Mouse (Mus musculus) embryonic facial prominence, embryonic 10.5 days (tissue): ENCODE data around the gene Ap5s1. TPM values are rescaled to one million over a fixed set of nuclear protein-coding genes. Genes with fewer than 3 reads are reported as not detected.
"Not testable (repeated sequence)": the region's sequence is repeated elsewhere in the genome, so short reads cannot be mapped to it uniquely, and the experiment has no call there.

Source experiments
- DNase-seq: peaks from one replicate; pipeline ENCODE4 v3.0.0-alpha.2; 2017; ENCODE audit warnings: low spot score
- H3K27ac ChIP-seq: fragments of 300-500 bp; sonication (generic); replicated peaks from 2 replicates; pipeline ENCODE4 v1.5.1; 2016; ENCODE audit warnings: mild to moderate bottlenecking
- H3K27me3 ChIP-seq: fragments of 300-500 bp; sonication (generic); replicated peaks from 2 replicates; pipeline ENCODE4 v1.6.1; 2016; ENCODE audit warnings: low read depth, mild to moderate bottlenecking; ENCODE audit not compliant: poor library complexity, severe bottlenecking
- H3K36me3 ChIP-seq: fragments of 300-500 bp; sonication (generic); replicated peaks from 2 replicates; pipeline ENCODE4 v1.6.1; 2016; ENCODE audit warnings: mild to moderate bottlenecking, moderate library complexity
- H3K4me1 ChIP-seq: fragments of 300-500 bp; sonication (generic); 2 replicates; pipeline ENCODE4 v1.6.1; 2016
- H3K4me3 ChIP-seq: fragments of 300-500 bp; sonication (generic); 2 replicates; pipeline ENCODE4 v1.5.1; 2016; ENCODE audit warnings: mild to moderate bottlenecking, moderate library complexity
- H3K9me3 ChIP-seq: fragments of 300-500 bp; sonication (generic); 2 replicates; pipeline ENCODE4 v1.6.1; 2016; ENCODE audit warnings: mild to moderate bottlenecking
- WGBS: fragments of 180-500 bp; shearing (Covaris S2); methylation state at CpG from one replicate; pipeline ENCODE4 v1.1.7; 2016; 5-methylcytosine and 5-hydroxymethylcytosine counted together
- polyA plus RNA-seq: library from polyadenylated mRNA; unstranded; fragments of >200 nt; fragmentation: Nextera tagmentation; extraction: Ambion mirVana; gene quantifications from 2 replicates; pipeline ENCODE4 v1.2.1, GENCODE M21; 2016

Ap5s1 gene
- polyA plus RNA-seq, 1 experiment from 2014 or later = 23.3 TPM

- H3K27ac ChIP-seq = peak overlapping the region; percentile 93
- H3K27me3 ChIP-seq = no peaks in the 10 kb centered on the region
- no peaks in the 10 kb centered on the region for H3K9me3 ChIP-seq
- 2% methylated on average over 50 of the region's 50 CpGs for WGBS
- DNase-seq = peak; percentile 97
- peaks cover 20% of the 10 kb centered on the region for H3K36me3 ChIP-seq
- peaks cover 18% of the 10 kb centered on the region for H3K4me1 ChIP-seq
- peak overlapping the region; percentile 65 for H3K4me3 ChIP-seq
Measured at GRCm38 (mm10) chr2:131209969-131210792, 3.3 kb downstream of the Ap5s1 start.

DNA sequence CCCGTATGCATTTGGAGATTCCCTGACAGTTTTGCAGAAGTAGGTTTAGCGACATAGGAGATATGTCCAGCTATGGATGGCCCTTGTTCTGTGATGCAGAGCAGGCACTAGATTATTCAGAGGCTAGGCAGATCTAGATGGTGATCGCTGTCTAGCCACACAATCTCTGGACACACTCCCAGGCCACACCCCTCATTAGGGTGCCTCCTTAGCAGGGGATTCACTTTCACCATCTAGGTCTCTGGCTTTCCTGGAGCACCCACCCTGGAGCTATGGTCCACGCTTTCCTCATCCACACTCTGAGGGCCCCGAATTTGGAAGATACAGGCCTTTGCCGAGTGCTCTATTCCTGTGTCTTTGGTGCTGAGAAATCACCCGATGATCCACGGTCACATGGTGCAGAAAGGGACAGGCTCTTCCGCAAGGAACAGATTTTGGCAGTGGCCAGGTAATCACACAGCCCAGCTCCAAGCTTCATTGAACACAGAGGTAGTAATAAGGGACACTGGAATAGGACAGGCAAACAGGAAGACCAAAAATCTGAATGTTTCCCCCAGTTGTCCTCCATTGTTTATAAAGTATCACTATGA, 4.2 kb downstream of the Ap5s1 start:
- 78% methylated on average over 9 of the region's 9 CpGs for WGBS

DNA sequence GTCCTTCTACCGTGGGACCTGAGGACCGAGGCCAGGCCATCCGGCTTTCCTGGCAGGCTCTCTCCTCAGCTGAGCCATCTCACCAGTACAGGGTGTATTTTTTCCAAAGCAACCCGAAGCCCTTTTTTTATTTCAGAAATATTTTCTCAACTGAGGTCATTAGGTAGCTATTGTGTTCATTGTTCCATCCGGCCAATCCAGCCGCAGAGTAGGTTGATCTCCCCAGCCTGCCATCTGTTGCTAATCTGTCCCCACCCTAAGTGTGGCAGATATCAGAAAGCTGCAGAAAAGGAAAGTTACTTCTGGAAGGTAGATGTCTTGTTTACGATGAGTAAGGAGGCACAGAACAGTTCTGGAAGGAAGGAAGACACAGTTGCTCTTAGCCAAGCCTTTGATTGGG, 6.9 kb downstream of the Ap5s1 start:
- H3K36me3 ChIP-seq = peaks cover 20% of the 10 kb centered on the region
- no peak overlapping the region for H3K4me3 ChIP-seq
- WGBS = 90% methylated on average over 7 of the region's 7 CpGs
- no peaks in the 10 kb centered on the region for H3K27me3 ChIP-seq
- H3K4me1 ChIP-seq = peaks cover 18% of the 10 kb centered on the region
- no peaks in the 10 kb centered on the region for H3K9me3 ChIP-seq
- no peak for DNase-seq
- no peak overlapping the region for H3K27ac ChIP-seq

More for the DNA sequence above, 4.2 kb downstream of the Ap5s1 start:
- H3K9me3 ChIP-seq = no peaks in the 10 kb centered on the region
- peaks cover 18% of the 10 kb centered on the region for H3K4me1 ChIP-seq
- H3K36me3 ChIP-seq = peaks cover 20% of the 10 kb centered on the region
- peak overlapping the region; percentile 65 for H3K4me3 ChIP-seq
- no peaks in the 10 kb centered on the region for H3K27me3 ChIP-seq
- DNase-seq = no peak
- peak overlapping the region; percentile 93 for H3K27ac ChIP-seq

- 89% methylated on average over 7 of the region's 7 CpGs for WGBS
- no peak for DNase-seq
Measured at GRCm38 (mm10) chr2:131215941-131216858, 9.3 kb downstream of the Ap5s1 start.

GRCm38 (mm10) chr2:131220030-131220429, 13.2 kb downstream of the Ap5s1 start:
- no peaks in the 10 kb centered on the region for H3K4me1 ChIP-seq
- 83% methylated on average over 4 of the region's 4 CpGs for WGBS

More at GRCm38 (mm10) chr2:131215941-131216858, 9.3 kb downstream of the Ap5s1 start:
- peaks cover 4% of the 10 kb centered on the region for H3K4me1 ChIP-seq
- peaks cover 20% of the 10 kb centered on the region for H3K36me3 ChIP-seq
- no peaks in the 10 kb centered on the region for H3K9me3 ChIP-seq
- no peak overlapping the region for H3K27ac ChIP-seq
- H3K27me3 ChIP-seq = no peaks in the 10 kb centered on the region
- H3K4me3 ChIP-seq = no peak overlapping the region

DNA sequence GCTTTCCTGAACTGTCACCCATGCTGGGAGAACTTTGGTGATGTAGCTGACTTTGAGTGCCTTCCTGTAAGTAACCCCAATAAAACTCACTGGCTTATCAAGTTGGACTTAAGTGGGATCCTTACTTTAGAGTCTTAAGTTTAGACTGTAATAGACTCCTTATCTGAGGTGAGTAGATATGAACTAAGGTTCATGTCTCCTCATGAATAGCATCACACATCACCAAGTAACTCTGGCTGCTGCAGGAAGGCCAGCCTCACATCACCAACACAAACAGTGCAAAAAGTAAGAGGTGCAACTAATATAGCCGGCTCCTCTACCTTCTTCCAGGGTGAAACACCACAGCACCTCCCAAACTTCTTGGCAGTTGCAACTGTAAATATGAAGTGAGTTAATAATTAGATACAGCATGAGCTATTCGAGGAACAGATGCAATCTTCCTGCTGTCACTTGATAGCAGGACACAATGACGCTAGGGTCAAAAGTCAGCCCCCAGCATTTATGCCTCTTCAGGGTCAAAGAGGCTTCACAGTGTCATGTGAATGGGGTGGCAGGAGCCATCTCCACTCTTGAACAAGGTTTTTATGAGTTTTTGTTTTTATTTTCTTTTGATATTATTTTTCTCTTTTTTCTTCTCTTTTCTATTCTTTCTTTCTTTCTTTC, 15.1 kb downstream of the Ap5s1 start:
- H3K4me3 ChIP-seq = no peak overlapping the region

More at GRCm38 (mm10) chr2:131220030-131220429, 13.2 kb downstream of the Ap5s1 start:
- H3K27me3 ChIP-seq = no peaks in the 10 kb centered on the region
- no peak overlapping the region for H3K27ac ChIP-seq
- no peaks in the 10 kb centered on the region for H3K9me3 ChIP-seq
- no peaks in the 10 kb centered on the region for H3K36me3 ChIP-seq
- no peak overlapping the region for H3K4me3 ChIP-seq
- no peak for DNase-seq

DNA sequence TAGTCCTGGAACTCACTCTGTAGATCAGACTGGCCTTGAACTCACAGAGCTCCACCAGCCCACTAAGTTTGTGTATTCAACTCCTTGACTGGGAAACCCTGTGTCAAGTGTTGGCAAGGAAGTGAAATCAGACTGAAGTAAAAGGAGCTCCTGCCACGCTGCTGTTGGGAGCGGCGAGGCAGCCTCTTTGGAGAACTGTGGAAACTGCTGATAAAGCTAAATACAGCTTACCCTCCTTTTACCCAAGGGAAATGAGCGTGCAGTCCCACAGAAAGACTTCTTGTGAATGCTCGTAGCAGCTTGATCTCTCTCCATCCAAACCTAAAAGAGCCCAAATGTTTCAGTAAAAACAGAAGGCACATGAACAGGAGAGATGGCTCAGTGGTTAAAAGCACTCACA, 15.7 kb downstream of the Ap5s1 start:
- H3K4me3 ChIP-seq = no peak overlapping the region
- no peaks in the 10 kb centered on the region for H3K36me3 ChIP-seq
- H3K4me1 ChIP-seq = no peaks in the 10 kb centered on the region
- H3K27ac ChIP-seq = no peak overlapping the region
- no peak for DNase-seq
- no peaks in the 10 kb centered on the region for H3K9me3 ChIP-seq
- 71% methylated on average over 5 of the region's 5 CpGs for WGBS
- H3K27me3 ChIP-seq = no peaks in the 10 kb centered on the region

More for the DNA sequence above, 15.1 kb downstream of the Ap5s1 start:
- Histone ChIP-seq H3K27ac (no peak overlapping the region), H3K9me3 (no peaks in the 10 kb centered on the region), H3K4me1 (no peaks in the 10 kb centered on the region), H3K27me3 (no peaks in the 10 kb centered on the region), H3K36me3 (no peaks in the 10 kb centered on the region)
- WGBS = 72% methylated on average over 3 of the region's 3 CpGs
- DNase-seq = no peak

DNA sequence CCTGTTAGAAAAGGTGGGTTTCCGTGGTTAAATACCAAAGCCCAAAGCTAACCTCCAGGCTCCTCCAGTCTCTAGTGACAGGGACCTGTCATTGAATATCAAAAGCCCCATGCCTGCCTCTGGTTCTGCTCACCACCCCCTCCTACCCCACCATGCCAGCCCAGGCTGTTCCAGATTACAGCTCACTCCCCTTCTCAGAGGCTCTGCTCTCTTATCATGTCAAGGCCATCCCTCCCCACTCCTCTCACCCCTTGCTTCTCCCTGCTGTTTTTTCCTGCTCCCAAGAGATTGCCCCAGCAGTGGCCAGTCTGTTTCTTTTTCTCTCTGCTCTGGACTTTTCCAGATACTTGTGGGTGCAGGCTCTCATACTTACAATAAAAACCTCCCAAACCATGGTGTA, 16.7 kb downstream of the Ap5s1 start:
- Histone ChIP-seq H3K27me3 (no peaks in the 10 kb centered on the region), H3K9me3 (no peaks in the 10 kb centered on the region), H3K27ac (no peak overlapping the region), H3K4me3 (no peak overlapping the region), H3K4me1 (no peaks in the 10 kb centered on the region), H3K36me3 (no peaks in the 10 kb centered on the region)
- DNase-seq = no peak
- 60% methylated on average over 1 of the region's 1 CpGs for WGBS

GRCm38 (mm10) chr2:131225178-131225577, 18.3 kb downstream of the Ap5s1 start:
- no peak for DNase-seq
- no peaks in the 10 kb centered on the region for H3K36me3 ChIP-seq
- WGBS = 85% methylated on average over 6 of the region's 6 CpGs
- no peaks in the 10 kb centered on the region for H3K9me3 ChIP-seq
- H3K27ac ChIP-seq = no peak overlapping the region
- H3K27me3 ChIP-seq = no peaks in the 10 kb centered on the region
- H3K4me3 ChIP-seq = no peak overlapping the region
- no peaks in the 10 kb centered on the region for H3K4me1 ChIP-seq

- H3K4me1 ChIP-seq, H3K27ac ChIP-seq, H3K9me3 ChIP-seq, H3K27me3 ChIP-seq, H3K36me3 ChIP-seq, DNase-seq, H3K4me3 ChIP-seq: not testable (repeated sequence)
- 82% methylated on average over 2 of the region's 2 CpGs for WGBS
Measured at GRCm38 (mm10) chr2:131226669-131227068, 19.8 kb downstream of the Ap5s1 start.

DNA sequence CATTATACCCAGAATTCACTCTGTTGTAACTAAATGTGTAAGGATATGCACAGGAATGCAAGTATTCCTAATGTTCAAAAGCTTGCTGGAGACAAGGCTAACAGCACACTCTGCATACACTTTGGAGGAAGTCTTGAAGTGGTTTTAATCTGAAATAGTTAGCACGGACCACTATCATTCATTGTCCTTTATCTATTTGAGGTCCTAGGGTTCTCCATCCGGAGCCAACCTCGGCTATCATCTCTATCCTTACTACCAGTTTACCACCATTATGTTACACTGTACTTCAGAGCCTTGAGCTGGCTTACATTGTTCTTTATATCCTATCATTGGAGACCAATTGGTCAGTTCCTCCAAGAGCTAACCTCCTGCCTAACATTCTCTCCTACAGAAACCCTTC, 20.4 kb downstream of the Ap5s1 start:
- Histone ChIP-seq H3K4me1 (no peaks in the 10 kb centered on the region), H3K36me3 (no peaks in the 10 kb centered on the region), H3K9me3 (no peaks in the 10 kb centered on the region), H3K4me3 (no peak overlapping the region), H3K27ac (no peak overlapping the region), H3K27me3 (no peaks in the 10 kb centered on the region)
- DNase-seq = no peak
- 92% methylated on average over 3 of the region's 3 CpGs for WGBS

DNA sequence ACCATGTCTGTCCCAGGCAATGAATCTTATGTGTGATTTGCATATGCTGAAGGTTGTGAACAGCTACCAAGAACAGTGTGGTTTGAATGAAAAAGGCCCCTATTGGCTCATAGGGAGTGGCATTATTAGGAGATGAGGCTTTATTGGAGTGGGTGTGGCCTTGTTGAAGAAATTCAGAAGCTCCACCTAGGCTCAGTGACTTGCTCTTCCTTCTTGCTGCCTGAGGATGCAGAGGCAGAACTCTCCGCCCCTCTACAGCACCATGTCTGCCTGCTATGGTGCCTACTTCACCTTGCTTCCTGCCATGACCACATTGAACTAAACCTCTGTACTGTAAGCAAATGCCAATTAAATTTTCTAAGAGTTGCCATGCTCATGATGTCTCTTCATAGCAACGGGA, 25.7 kb downstream of the Ap5s1 start:
- no peaks in the 10 kb centered on the region for H3K27me3 ChIP-seq
- WGBS = 90% methylated on average over 2 of the region's 2 CpGs
- H3K4me1 ChIP-seq = peaks cover 34% of the 10 kb centered on the region
- 0 out of 2 replicates have a peak, but pooled peaks cover 10% of the 10 kb centered on the region for H3K36me3 ChIP-seq
- no peak for DNase-seq
- no peaks in the 10 kb centered on the region for H3K9me3 ChIP-seq
- no peak overlapping the region for H3K27ac ChIP-seq
- no peak overlapping the region for H3K4me3 ChIP-seq
